Mouse (Mus musculus): ENCODE measurements around the gene Cacna1e. TPM values are rescaled to one million over a fixed set of nuclear protein-coding genes. Genes with fewer than 3 reads are reported as not detected.

The Cacna1e gene
- polyA plus RNA-seq, 2 experiments, result 0.02 to 0.03 TPM

GRCm38 (mm10) chr1:154450799-154451198 is 433.5 kb downstream of the Cacna1e start:
- 61% methylated on average over 3 of the region's 3 CpGs for WGBS (ENCODE audit: insufficient replicate concordance)

GRCm38 (mm10) chr1:154446456-154446855 is 437.8 kb downstream of the Cacna1e start:
- H3K27me3 ChIP-seq (ENCODE audit: control insufficient read depth, insufficient read depth, low read length), result no peaks in the 10 kb centered on the region
- H3K4me3 ChIP-seq (ENCODE audit: insufficient read depth in 1 of 2, low read depth in 2 of 2, low read length in 2 of 2), result no peak overlapping the region
- H3K9me3 ChIP-seq (ENCODE audit: control insufficient read depth, low read length), result no peaks in the 10 kb centered on the region
- WGBS (ENCODE audit: insufficient replicate concordance), result 51% methylated on average over 3 of the region's 3 CpGs
- H3K4me2 ChIP-seq (ENCODE audit: low read depth), result no peak overlapping the region
- H3K9ac ChIP-seq (replicated peaks), result no peak overlapping the region
- H3K36me3 ChIP-seq (replicated peaks; ENCODE audit: control insufficient read depth, insufficient read depth, low read depth), result no peaks in the 10 kb centered on the region
- no peak overlapping the region for H3K27ac ChIP-seq
- no peak for ATAC-seq (ENCODE audit: insufficient read depth)
- no peak for DNase-seq (ENCODE audit: low read depth in 3 of 3, low spot score in 3 of 3)
- no peak for TF ChIP-seq EP300 (IDR thresholded peaks at IDR 0.05; ENCODE audit: low read depth)
- no peak for TF ChIP-seq CTCF (IDR thresholded peaks at IDR 0.05; ENCODE audit: low read depth)
- no peaks in the 10 kb centered on the region for H3K4me1 ChIP-seq (replicated peaks; ENCODE audit: control insufficient read depth in 2 of 2, insufficient read depth in 2 of 2, low read length in 1 of 2)

More at GRCm38 (mm10) chr1:154450799-154451198, 433.5 kb downstream of the Cacna1e start:
- H3K4me2 ChIP-seq (ENCODE audit: low read depth), result no peak overlapping the region
- H3K4me3 ChIP-seq (ENCODE audit: insufficient read depth in 1 of 2, low read depth in 2 of 2, low read length in 2 of 2), result no peak overlapping the region
- H3K36me3 ChIP-seq (replicated peaks; ENCODE audit: control insufficient read depth, insufficient read depth, low read depth), result no peaks in the 10 kb centered on the region
- H3K9me3 ChIP-seq (ENCODE audit: control insufficient read depth, low read length), result no peaks in the 10 kb centered on the region
- no peak for TF ChIP-seq CTCF (IDR thresholded peaks at IDR 0.05; ENCODE audit: low read depth)
- TF ChIP-seq EP300 (IDR thresholded peaks at IDR 0.05; ENCODE audit: low read depth), result no peak
- DNase-seq (ENCODE audit: low read depth in 3 of 3, low spot score in 3 of 3) (no peak), ATAC-seq (ENCODE audit: insufficient read depth) (no peak)
- H3K27me3 ChIP-seq (ENCODE audit: control insufficient read depth, insufficient read depth, low read length), result no peaks in the 10 kb centered on the region
- H3K4me1 ChIP-seq (replicated peaks; ENCODE audit: control insufficient read depth in 2 of 2, insufficient read depth in 2 of 2, low read length in 1 of 2), result no peaks in the 10 kb centered on the region
- H3K9ac ChIP-seq (replicated peaks), result no peak overlapping the region
- H3K27ac ChIP-seq, result no peak overlapping the region

GRCm38 (mm10) chr1:154433520-154433919 is 450.8 kb downstream of the Cacna1e start:
- H3K27me3 ChIP-seq (ENCODE audit: control insufficient read depth, insufficient read depth, low read length), result no peaks in the 10 kb centered on the region
- WGBS (ENCODE audit: insufficient replicate concordance), result 70% methylated on average over 1 of the region's 1 CpGs
- H3K4me2 ChIP-seq (ENCODE audit: low read depth), result no peak overlapping the region
- no peak overlapping the region for H3K9ac ChIP-seq (replicated peaks)
- no peak overlapping the region for H3K27ac ChIP-seq
- TF ChIP-seq EP300 (IDR thresholded peaks at IDR 0.05; ENCODE audit: low read depth) (no peak), CTCF (IDR thresholded peaks at IDR 0.05; ENCODE audit: low read depth) (no peak)
- no peak overlapping the region for H3K4me3 ChIP-seq (ENCODE audit: insufficient read depth in 1 of 2, low read depth in 2 of 2, low read length in 2 of 2)
- DNase-seq (ENCODE audit: low read depth in 3 of 3, low spot score in 3 of 3) (no peak), ATAC-seq (ENCODE audit: insufficient read depth) (no peak)
- H3K36me3 ChIP-seq (replicated peaks; ENCODE audit: control insufficient read depth, insufficient read depth, low read depth), result no peaks in the 10 kb centered on the region
- no peaks in the 10 kb centered on the region for H3K9me3 ChIP-seq (ENCODE audit: control insufficient read depth, low read length)
- no peaks in the 10 kb centered on the region for H3K4me1 ChIP-seq (replicated peaks; ENCODE audit: control insufficient read depth in 2 of 2, insufficient read depth in 2 of 2, low read length in 1 of 2)

GRCm38 (mm10) chr1:154433112-154433511 is 451.2 kb downstream of the Cacna1e start:
- H3K36me3 ChIP-seq (replicated peaks; ENCODE audit: control insufficient read depth, insufficient read depth, low read depth), result no peaks in the 10 kb centered on the region

GRCm38 (mm10) chr1:154428276-154428675 is 456.0 kb downstream of the Cacna1e start:
- Histone ChIP-seq H3K4me3 (ENCODE audit: insufficient read depth in 1 of 2, low read depth in 2 of 2, low read length in 2 of 2) (no peak overlapping the region), H3K4me1 (replicated peaks; ENCODE audit: control insufficient read depth in 2 of 2, insufficient read depth in 2 of 2, low read length in 1 of 2) (no peaks in the 10 kb centered on the region), H3K9me3 (ENCODE audit: control insufficient read depth, low read length) (no peaks in the 10 kb centered on the region), H3K27me3 (ENCODE audit: control insufficient read depth, insufficient read depth, low read length) (no peaks in the 10 kb centered on the region), H3K9ac (replicated peaks) (no peak overlapping the region), H3K4me2 (ENCODE audit: low read depth) (no peak overlapping the region), H3K36me3 (replicated peaks; ENCODE audit: control insufficient read depth, insufficient read depth, low read depth) (no peaks in the 10 kb centered on the region), H3K27ac (no peak overlapping the region)
- ATAC-seq (ENCODE audit: insufficient read depth) (no peak), DNase-seq (ENCODE audit: low read depth in 3 of 3, low spot score in 3 of 3) (no peak)
- WGBS (ENCODE audit: insufficient replicate concordance), result 65% methylated on average over 7 of the region's 7 CpGs
- TF ChIP-seq EP300 (IDR thresholded peaks at IDR 0.05; ENCODE audit: low read depth), result no peak
- TF ChIP-seq CTCF (IDR thresholded peaks at IDR 0.05; ENCODE audit: low read depth), result no peak

More at GRCm38 (mm10) chr1:154433112-154433511, 451.2 kb downstream of the Cacna1e start:
- Histone ChIP-seq H3K9me3 (ENCODE audit: control insufficient read depth, low read length) (no peaks in the 10 kb centered on the region), H3K4me2 (ENCODE audit: low read depth) (no peak overlapping the region), H3K27me3 (ENCODE audit: control insufficient read depth, insufficient read depth, low read length) (no peaks in the 10 kb centered on the region), H3K4me3 (ENCODE audit: insufficient read depth in 1 of 2, low read depth in 2 of 2, low read length in 2 of 2) (no peak overlapping the region), H3K27ac (no peak overlapping the region), H3K9ac (replicated peaks) (no peak overlapping the region), H3K4me1 (replicated peaks; ENCODE audit: control insufficient read depth in 2 of 2, insufficient read depth in 2 of 2, low read length in 1 of 2) (no peaks in the 10 kb centered on the region)
- TF ChIP-seq CTCF (IDR thresholded peaks at IDR 0.05; ENCODE audit: low read depth) (no peak), EP300 (IDR thresholded peaks at IDR 0.05; ENCODE audit: low read depth) (no peak)
- ATAC-seq (ENCODE audit: insufficient read depth), result no peak
- no peak for DNase-seq (ENCODE audit: low read depth in 3 of 3, low spot score in 3 of 3)
- 30% methylated on average over 1 of the region's 1 CpGs for WGBS (ENCODE audit: insufficient replicate concordance)

Data from liver, embryonic 14.5 days (tissue).